Mouse (Mus musculus): ENCODE results near the gene Paics. TPM values are rescaled to one million over a fixed set of nuclear protein-coding genes. Genes with fewer than 3 reads are reported as not detected.

Paics gene
- polyA plus RNA-seq, 1 experiment from 2014 or later, result 291 TPM

DNA sequence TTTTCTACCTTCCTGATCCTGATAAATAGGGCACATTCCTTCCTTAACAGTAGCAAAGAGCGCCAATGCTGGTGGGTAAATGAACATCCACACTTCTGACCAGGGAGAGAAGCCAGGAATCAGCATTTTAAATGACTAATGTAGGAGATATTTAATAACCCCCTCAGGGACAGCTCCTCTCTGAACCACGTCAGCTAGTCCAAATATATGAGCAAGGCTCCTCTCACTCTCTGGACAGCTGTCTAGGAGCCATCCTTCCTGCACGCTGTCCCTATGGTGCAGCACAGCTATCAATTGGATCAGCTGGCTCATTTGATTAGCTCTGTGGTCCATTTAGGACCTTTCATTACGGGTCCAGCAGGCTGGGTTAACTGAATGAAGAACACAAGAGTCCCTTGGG is 28.3 kb upstream of the Paics start:
- TF ChIP-seq CTCF (IDR thresholded peaks at IDR 0.05; ENCODE audit: low read depth), result no peak
- Histone ChIP-seq H3K4me1 (ENCODE audit: insufficient read depth) (no peaks in the 10 kb centered on the region), H3K9ac (no peak overlapping the region), H3K36me3 (ENCODE audit: insufficient read depth) (peaks cover 76% of the 10 kb centered on the region), H3K27ac (ENCODE audit: low read depth) (no peak overlapping the region), H3K9me3 (ENCODE audit: low read depth, low read length) (no peaks in the 10 kb centered on the region; the same call in 1 of the 2 replicates), H3K4me2 (no peak overlapping the region), H3K4me3 (ENCODE audit: low read depth, low read length) (no peak overlapping the region), H3K27me3 (ENCODE audit: insufficient read depth, low read length) (no peaks in the 10 kb centered on the region)
- WGBS, result 83% methylated on average over 4 of the region's 4 CpGs
- ATAC-seq (ENCODE audit: insufficient read depth), result no peak
- DNase-seq, result no peak

DNA sequence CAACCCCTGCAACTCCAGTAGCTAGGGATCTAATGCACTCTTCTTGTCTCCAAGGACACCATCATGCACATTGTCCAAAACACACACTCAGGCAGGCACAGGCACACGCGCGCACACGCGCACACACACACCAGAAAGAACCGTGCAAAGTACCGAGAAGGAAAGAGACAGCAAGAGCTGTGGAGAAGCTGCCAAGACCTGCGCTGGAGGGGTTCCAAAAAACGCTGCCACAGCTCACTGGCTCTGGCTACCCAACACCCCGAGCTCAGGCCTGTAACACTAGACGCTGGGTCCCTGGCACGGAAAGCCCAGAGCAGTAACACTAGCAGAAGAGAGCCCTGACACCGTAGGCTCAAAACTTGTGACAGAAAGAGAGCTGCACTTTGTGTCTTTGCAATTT is 27.7 kb upstream of the Paics start:
- DNase-seq, result no peak
- Histone ChIP-seq H3K9ac (no peak overlapping the region), H3K27me3 (ENCODE audit: insufficient read depth, low read length) (no peaks in the 10 kb centered on the region), H3K36me3 (ENCODE audit: insufficient read depth) (peaks cover 70% of the 10 kb centered on the region), H3K4me3 (ENCODE audit: low read depth, low read length) (no peak overlapping the region), H3K4me1 (ENCODE audit: insufficient read depth) (no peaks in the 10 kb centered on the region), H3K27ac (ENCODE audit: low read depth) (no peak overlapping the region), H3K4me2 (no peak overlapping the region), H3K9me3 (ENCODE audit: low read depth, low read length) (no peaks in the 10 kb centered on the region; the same call in 1 of the 2 replicates)
- TF ChIP-seq CTCF (IDR thresholded peaks at IDR 0.05; ENCODE audit: low read depth), result no peak
- no peak for ATAC-seq (ENCODE audit: insufficient read depth)
- WGBS, result 84% methylated on average over 13 of the region's 13 CpGs

DNA sequence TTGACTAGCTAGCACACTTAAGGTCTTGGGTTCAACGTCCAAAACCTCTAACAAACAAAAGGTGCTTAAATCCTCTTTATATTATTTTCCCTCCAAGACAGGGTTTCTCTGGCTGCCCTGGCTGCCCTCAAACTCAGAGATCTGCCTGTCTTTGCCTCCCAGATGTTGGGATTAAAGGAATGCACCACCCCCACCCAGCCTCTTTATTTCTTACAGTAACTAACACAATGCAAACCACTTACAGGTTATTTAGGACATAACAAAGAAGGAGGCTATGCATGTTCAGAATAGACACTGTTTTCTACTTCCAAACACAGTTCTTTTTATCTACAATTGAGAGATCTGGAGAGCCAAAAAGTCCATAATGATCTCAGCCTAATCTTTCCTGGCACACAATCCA is 26.8 kb upstream of the Paics start:
- H3K9me3 ChIP-seq (ENCODE audit: low read depth, low read length), result no peaks in the 10 kb centered on the region; the same call in 1 of the 2 replicates
- peaks cover 63% of the 10 kb centered on the region for H3K36me3 ChIP-seq (ENCODE audit: insufficient read depth)
- DNase-seq, result no peak
- TF ChIP-seq CTCF (IDR thresholded peaks at IDR 0.05; ENCODE audit: low read depth), result no peak
- no peak for ATAC-seq (ENCODE audit: insufficient read depth)
- no peak overlapping the region for H3K27ac ChIP-seq (ENCODE audit: low read depth)
- no peak overlapping the region for H3K9ac ChIP-seq
- WGBS, result 81% methylated on average over 1 of the region's 1 CpGs
- peaks cover 1% of the 10 kb centered on the region; the same call in 1 of the 2 replicates for H3K4me1 ChIP-seq (ENCODE audit: insufficient read depth)
- H3K4me2 ChIP-seq, result no peak overlapping the region
- no peaks in the 10 kb centered on the region for H3K27me3 ChIP-seq (ENCODE audit: insufficient read depth, low read length)
- no peak overlapping the region for H3K4me3 ChIP-seq (ENCODE audit: low read depth, low read length)

DNA sequence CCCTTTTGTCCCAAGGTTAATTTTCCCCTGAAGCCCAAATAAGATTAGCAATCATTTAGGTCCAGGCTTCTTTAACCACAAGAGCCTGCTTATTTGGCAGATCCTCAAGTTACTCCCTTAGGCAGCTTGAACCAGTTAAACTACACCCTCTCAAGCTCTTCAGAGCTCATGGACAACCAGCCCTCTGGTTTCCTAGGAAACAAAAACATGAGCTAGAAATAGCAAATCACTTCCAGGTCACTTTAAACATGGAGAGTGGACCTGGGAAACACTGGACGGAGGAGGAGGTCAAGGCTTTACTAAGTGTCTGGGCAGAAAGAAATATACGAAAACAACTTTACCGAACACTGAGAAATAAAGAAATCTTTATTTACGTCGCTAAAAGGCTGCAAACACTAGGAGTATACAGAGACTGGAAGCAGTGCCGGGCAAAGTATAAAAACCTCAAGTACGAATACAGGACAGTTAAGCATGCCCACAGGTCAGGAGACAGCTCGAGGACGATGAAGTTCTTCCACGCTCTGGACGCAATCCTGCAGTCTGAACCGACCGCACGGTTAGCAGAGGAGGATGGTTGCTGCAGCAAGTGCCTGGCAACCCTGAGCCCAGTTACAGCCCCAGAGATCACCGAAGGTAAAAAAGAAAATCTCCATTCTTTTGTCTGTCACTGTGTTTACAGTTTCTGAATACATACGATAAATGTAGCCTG is 22.8 kb upstream of the Paics start:
- Histone ChIP-seq H3K4me1 (ENCODE audit: insufficient read depth) (peaks cover 8% of the 10 kb centered on the region; the same call in 1 of the 2 replicates), H3K27me3 (ENCODE audit: insufficient read depth, low read length) (no peaks in the 10 kb centered on the region), H3K36me3 (ENCODE audit: insufficient read depth) (peaks cover 28% of the 10 kb centered on the region), H3K9ac (no peak overlapping the region), H3K4me2 (peak overlapping the region; percentile 38), H3K4me3 (ENCODE audit: low read depth, low read length) (no peak overlapping the region), H3K27ac (ENCODE audit: low read depth) (peak overlapping the region; percentile 60), H3K9me3 (ENCODE audit: low read depth, low read length) (no peaks in the 10 kb centered on the region; the same call in 1 of the 2 replicates)
- ATAC-seq (ENCODE audit: insufficient read depth) (peak; percentile 80), DNase-seq (peak; percentile 81)
- 64% methylated on average over 16 of the region's 16 CpGs for WGBS
- no peak for TF ChIP-seq CTCF (IDR thresholded peaks at IDR 0.05; ENCODE audit: low read depth)

DNA sequence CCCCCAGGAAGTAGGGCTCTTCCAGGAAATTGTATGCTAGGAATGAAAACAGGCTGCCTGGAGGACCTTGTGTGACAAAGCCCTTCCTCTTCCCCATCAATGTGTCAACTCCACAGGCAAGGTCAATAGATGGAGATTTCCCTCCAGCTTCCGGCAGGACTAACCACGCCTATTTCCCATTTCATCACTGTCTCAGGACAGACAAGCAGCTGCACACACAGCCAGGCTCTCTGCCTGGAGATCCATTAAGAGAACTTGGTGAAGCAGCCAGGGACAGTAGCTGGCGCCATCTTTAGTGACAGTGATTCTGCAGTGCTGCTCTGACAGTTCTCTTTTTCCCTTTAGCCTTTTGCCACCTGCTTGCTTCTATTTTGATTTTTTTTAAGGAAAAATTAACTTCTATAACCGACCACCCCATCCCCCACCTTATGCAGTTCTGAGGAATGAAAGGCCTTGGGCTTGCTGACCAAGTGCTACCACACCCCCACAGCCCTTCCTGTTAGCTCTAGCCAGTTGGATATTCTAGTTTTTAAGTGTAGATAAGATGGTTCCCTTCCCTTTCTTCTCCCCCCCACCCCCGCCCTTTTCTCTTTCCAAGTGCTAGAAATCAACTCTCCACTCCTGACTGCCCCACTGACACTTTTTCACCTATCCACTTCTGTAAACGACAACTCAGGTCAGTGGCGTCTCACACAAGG is 21.8 kb upstream of the Paics start:
- Histone ChIP-seq H3K4me2 (no peak overlapping the region), H3K27me3 (ENCODE audit: insufficient read depth, low read length) (no peaks in the 10 kb centered on the region), H3K4me3 (ENCODE audit: low read depth, low read length) (no peak overlapping the region), H3K36me3 (ENCODE audit: insufficient read depth) (peaks cover 20% of the 10 kb centered on the region), H3K9me3 (ENCODE audit: low read depth, low read length) (no peaks in the 10 kb centered on the region; the same call in 1 of the 2 replicates), H3K27ac (ENCODE audit: low read depth) (peak overlapping the region; percentile 60; the same call in 1 of the 2 replicates), H3K9ac (no peak overlapping the region), H3K4me1 (ENCODE audit: insufficient read depth) (peaks cover 8% of the 10 kb centered on the region; the same call in 1 of the 2 replicates)
- ATAC-seq (ENCODE audit: insufficient read depth) (peak; percentile 62; the same call in 1 of the 2 replicates), DNase-seq (peak; percentile 66)
- no peak for TF ChIP-seq CTCF (IDR thresholded peaks at IDR 0.05; ENCODE audit: low read depth)
- WGBS, result 42% methylated on average over 7 of the region's 7 CpGs

DNA sequence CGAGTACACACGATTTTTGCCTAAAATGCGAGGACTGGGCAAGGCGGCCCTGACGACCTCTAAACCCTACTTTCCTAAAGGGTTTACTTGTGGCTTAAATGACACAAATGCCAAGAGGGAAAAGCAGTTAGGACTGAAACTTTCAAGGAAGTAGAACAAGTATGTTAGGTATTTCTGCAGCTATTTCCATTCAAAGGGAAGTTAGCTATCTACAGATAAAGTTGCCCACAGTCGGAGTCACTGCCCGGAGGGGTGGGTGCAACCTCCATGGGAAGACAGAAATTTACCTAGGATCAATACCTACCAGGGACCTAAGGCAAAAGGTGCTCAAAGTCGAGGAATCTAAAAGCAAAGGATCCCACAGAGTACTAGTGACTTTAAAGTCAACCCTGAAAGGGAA is 11.4 kb upstream of the Paics start:
- Histone ChIP-seq H3K9me3 (ENCODE audit: low read depth, low read length) (no peaks in the 10 kb centered on the region), H3K4me2 (no peak overlapping the region), H3K27me3 (ENCODE audit: insufficient read depth, low read length) (no peaks in the 10 kb centered on the region), H3K4me1 (ENCODE audit: insufficient read depth) (no peaks in the 10 kb centered on the region), H3K4me3 (ENCODE audit: low read depth, low read length) (no peak overlapping the region), H3K9ac (no peak overlapping the region), H3K27ac (ENCODE audit: low read depth) (no peak overlapping the region), H3K36me3 (ENCODE audit: insufficient read depth) (peaks cover 19% of the 10 kb centered on the region)
- TF ChIP-seq CTCF (IDR thresholded peaks at IDR 0.05; ENCODE audit: low read depth), result no peak
- ATAC-seq (ENCODE audit: insufficient read depth) (no peak), DNase-seq (no peak)
- 95% methylated on average over 8 of the region's 8 CpGs for WGBS

DNA sequence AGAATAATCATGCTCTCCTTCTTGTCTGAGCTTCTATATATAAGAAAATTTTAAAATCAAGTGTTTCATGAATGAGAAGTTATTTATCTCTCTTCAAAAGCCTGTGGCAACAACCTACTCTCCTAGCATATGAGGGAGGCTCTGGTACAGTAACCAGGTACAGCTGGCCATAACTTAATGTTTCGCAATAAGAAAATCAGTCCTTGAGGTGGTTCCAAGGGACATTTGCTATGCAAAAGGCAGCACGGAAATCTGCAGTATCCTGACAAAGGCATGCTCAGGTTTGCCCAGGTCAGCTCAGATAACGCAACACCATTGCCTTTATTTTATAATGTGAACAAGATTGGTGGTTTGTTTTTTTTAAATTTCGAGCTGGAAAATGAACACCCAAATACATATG is 9.1 kb upstream of the Paics start:
- no peak for TF ChIP-seq CTCF (IDR thresholded peaks at IDR 0.05; ENCODE audit: low read depth)
- no peaks in the 10 kb centered on the region for H3K27me3 ChIP-seq (ENCODE audit: insufficient read depth, low read length)
- 80% methylated on average over 4 of the region's 4 CpGs for WGBS

More for the DNA sequence above, 9.1 kb upstream of the Paics start:
- Histone ChIP-seq H3K27ac (ENCODE audit: low read depth) (no peak overlapping the region), H3K36me3 (ENCODE audit: insufficient read depth) (peaks cover 26% of the 10 kb centered on the region), H3K4me1 (ENCODE audit: insufficient read depth) (no peaks in the 10 kb centered on the region), H3K9ac (no peak overlapping the region), H3K4me3 (ENCODE audit: low read depth, low read length) (no peak overlapping the region), H3K4me2 (no peak overlapping the region), H3K9me3 (ENCODE audit: low read depth, low read length) (no peaks in the 10 kb centered on the region)
- DNase-seq, result no peak
- ATAC-seq (ENCODE audit: insufficient read depth), result no peak

Measured in lung, embryonic 14.5 days (tissue).